Mouse (Mus musculus) heart, adult 2 months (tissue): ENCODE measurements at regions not wholly inside any gene's neighbourhood (a gene's known extent, or its start where the extent isn't known, plus 50 kb on each side); places are given as distances from the start of the nearest gene placed in this dataset.
A peak's percentile ranks its signal among the peaks of the same experiment; 100 is the strongest.

Experiments
- DNase-seq, 2 experiments: peaks; one replicate each; pipeline ENCODE4 v3.0.0; 2021
- H3K27ac ChIP-seq: fragments of 200-600 bp; 2 replicates; pipeline ENCODE4 v1.8.1; 2022
- H3K27me3 ChIP-seq: fragments of 200-500 bp; 2 replicates; pipeline ENCODE4 v1.6.1; 2012; ENCODE audit warnings: mild to moderate bottlenecking, low read length, inconsistent platforms, mixed read lengths; ENCODE audit not compliant: control insufficient read depth, insufficient read depth
- H3K36me3 ChIP-seq: fragments of 200-500 bp; 2 replicates; pipeline ENCODE4 v1.6.1; 2012; ENCODE audit warnings: low read length, inconsistent platforms; ENCODE audit not compliant: control insufficient read depth, insufficient read depth
- H3K4me1 ChIP-seq: fragments of 200-500 bp; 2 replicates; pipeline ENCODE4 v1.6.1; 2011; ENCODE audit warnings: low read length; ENCODE audit not compliant: control insufficient read depth, insufficient read depth
- H3K4me3 ChIP-seq: fragments of 200-600 bp; 2 replicates; pipeline ENCODE4 v1.8.1; 2022
- H3K79me2 ChIP-seq: fragments of 200-500 bp; replicated peaks from 2 replicates; pipeline ENCODE4 v1.6.1; 2012; ENCODE audit warnings: mild to moderate bottlenecking, inconsistent platforms, low read length, moderate library complexity, mixed read lengths; ENCODE audit not compliant: control insufficient read depth, insufficient read depth
- H3K9ac ChIP-seq: fragments of 200-500 bp; 2 replicates; pipeline ENCODE4 v1.6.1; 2012; ENCODE audit warnings: low read depth, mild to moderate bottlenecking, control low read depth, inconsistent platforms, low read length, mixed read lengths
- CTCF ChIP-seq: fragments of 200-600 bp; IDR thresholded peaks from 2 replicates; pipeline ENCODE4 v1.8.1; 2022; ENCODE audit warnings: antibody characterized with exemption, mild to moderate bottlenecking, moderate library complexity
- EP300 ChIP-seq: fragments of 200-500 bp; IDR thresholded peaks from 2 replicates; pipeline ENCODE4 v1.6.1; 2011; ENCODE audit warnings: low read depth, low read length, control low read depth; ENCODE audit not compliant: insufficient read depth
- POLR2A ChIP-seq: fragments of 200-500 bp; IDR thresholded peaks from 2 replicates; pipeline ENCODE4 v1.6.1; 2011; ENCODE audit warnings: mild to moderate bottlenecking, low read depth, low read length, control low read depth; ENCODE audit not compliant: insufficient read depth
- WGBS: fragments of 180-500 bp; shearing (Covaris S2); methylation state at CpG from one replicate; pipeline ENCODE4 v1.1.7; 2018; 5-methylcytosine and 5-hydroxymethylcytosine counted together
- intact Hi-C: fragments of 180-260 bp; cut with DNase I; formaldehyde crosslinking; loops from one replicate; pipeline ENCODE4 v1.15.1; 2025

GRCm38 (mm10) chr14:54086660-54087059 lies 167.2 kb downstream of the Dad1 start:
- no peak overlapping the region for H3K4me3 ChIP-seq
- H3K27ac ChIP-seq: no peak overlapping the region
- no peaks in the 10 kb centered on the region; the same call in 1 of the 2 replicates for H3K4me1 ChIP-seq
- no peak for TF ChIP-seq CTCF
- no peak for TF ChIP-seq EP300
- no peak for TF ChIP-seq POLR2A
- H3K79me2 ChIP-seq: no peaks in the 10 kb centered on the region
- no peak for DNase-seq
- H3K36me3 ChIP-seq: no peaks in the 10 kb centered on the region
- no peaks in the 10 kb centered on the region for H3K27me3 ChIP-seq
- intact Hi-C loops: no loop called here
- 58% methylated on average over 11 of the region's 11 CpGs for WGBS
- H3K9ac ChIP-seq: no peak overlapping the region

- peaks cover 2% of the 10 kb centered on the region; the same call in 1 of the 2 replicates for H3K4me1 ChIP-seq
- 33% methylated on average over 3 of the region's 3 CpGs for WGBS
- H3K9ac ChIP-seq: no peak overlapping the region
- no peaks in the 10 kb centered on the region for H3K36me3 ChIP-seq
- no peak overlapping the region for H3K4me3 ChIP-seq
- H3K79me2 ChIP-seq: no peaks in the 10 kb centered on the region
- no peaks in the 10 kb centered on the region for H3K27me3 ChIP-seq
- no peak overlapping the region for H3K27ac ChIP-seq
- intact Hi-C loops: no loop called here
- no peak for TF ChIP-seq EP300
- no peak for TF ChIP-seq POLR2A
- TF ChIP-seq CTCF: no peak
- DNase-seq: no peak
Observed at GRCm38 (mm10) chr14:54074659-54075058, 179.2 kb downstream of the Dad1 start.

GRCm38 (mm10) chr14:54072283-54072912 lies 181.5 kb downstream of the Dad1 start:
- H3K4me3 ChIP-seq: no peak overlapping the region
- intact Hi-C loops: no loop called here
- DNase-seq: peak; percentile 24 to 29
- H3K27me3 ChIP-seq: no peaks in the 10 kb centered on the region
- H3K9ac ChIP-seq: no peak overlapping the region
- H3K36me3 ChIP-seq: no peaks in the 10 kb centered on the region
- H3K27ac ChIP-seq: no peak overlapping the region
- 44% methylated on average over 10 of the region's 10 CpGs for WGBS
- TF ChIP-seq EP300 (no peak), CTCF (no peak), POLR2A (no peak)
- peaks cover 2% of the 10 kb centered on the region; the same call in 1 of the 2 replicates for H3K4me1 ChIP-seq
- H3K79me2 ChIP-seq: no peaks in the 10 kb centered on the region

- TF ChIP-seq CTCF (no peak), POLR2A (no peak), EP300 (no peak)
- H3K4me3 ChIP-seq: no peak overlapping the region
- H3K4me1 ChIP-seq: peaks cover 2% of the 10 kb centered on the region; the same call in 1 of the 2 replicates
- no peaks in the 10 kb centered on the region for H3K27me3 ChIP-seq
- no peak overlapping the region for H3K9ac ChIP-seq
- DNase-seq: no peak
- intact Hi-C loops: no loop called here
- H3K36me3 ChIP-seq: no peaks in the 10 kb centered on the region
- H3K27ac ChIP-seq: no peak overlapping the region
- no peaks in the 10 kb centered on the region for H3K79me2 ChIP-seq
Observed at GRCm38 (mm10) chr14:54070240-54070639, 183.7 kb downstream of the Dad1 start.

- Histone ChIP-seq H3K4me3 (no peak overlapping the region), H3K27ac (no peak overlapping the region), H3K27me3 (no peaks in the 10 kb centered on the region), H3K9ac (no peak overlapping the region), H3K36me3 (no peaks in the 10 kb centered on the region), H3K79me2 (no peaks in the 10 kb centered on the region), H3K4me1 (peaks cover 3% of the 10 kb centered on the region)
- WGBS: 71% methylated on average over 1 of the region's 1 CpGs
- intact Hi-C loops: loop anchor here (10.0 kb wide), 3 partner anchors 156 to 426 kb away; no protein-coding TSS in a partner anchor
- TF ChIP-seq POLR2A (no peak), EP300 (no peak), CTCF (no peak)
- DNase-seq: no peak
Observed at GRCm38 (mm10) chr14:54068684-54069083, 185.2 kb downstream of the Dad1 start.

GRCm38 (mm10) chr14:54065466-54065865 lies 188.4 kb downstream of the Dad1 start:
- 87% methylated on average over 4 of the region's 4 CpGs for WGBS
- TF ChIP-seq POLR2A (no peak), CTCF (no peak), EP300 (no peak)

More at GRCm38 (mm10) chr14:54065466-54065865, 188.4 kb downstream of the Dad1 start:
- Histone ChIP-seq H3K79me2 (no peaks in the 10 kb centered on the region), H3K4me3 (no peak overlapping the region), H3K27ac (no peak overlapping the region), H3K27me3 (no peaks in the 10 kb centered on the region), H3K36me3 (no peaks in the 10 kb centered on the region), H3K9ac (no peak overlapping the region), H3K4me1 (peaks cover 1% of the 10 kb centered on the region; the same call in 1 of the 2 replicates)
- DNase-seq: no peak
- intact Hi-C loops: loop anchor here (10.0 kb wide), 3 partner anchors 159 to 429 kb away; no protein-coding TSS in a partner anchor
